Mouse (Mus musculus) intestine, embryonic 14.5 days (tissue): ENCODE data around the gene Neurod6. TPM values are rescaled to one million over a fixed set of nuclear protein-coding genes. Genes with fewer than 3 reads are reported as not detected.

Source experiments
- polyA plus RNA-seq: library from polyadenylated mRNA; unstranded; fragments of >200 nt; fragmentation: Nextera tagmentation; extraction: Ambion mirVana; gene quantifications from 2 replicates; pipeline ENCODE4 v1.2.1, GENCODE M21; 2014

Gene Neurod6
- polyA plus RNA-seq, 1 experiment from 2014 or later, result not detected

Other genes with a start within 250 kb of the Neurod6 start
- gene Adcyap1r1, start 229.3 kb downstream of the Neurod6 start, polyA plus RNA-seq, result 9.7 and 10.1 TPM in 2 replicates
- not detected in 2 replicates for gene Itprid1, start 155.6 kb upstream of the Neurod6 start, polyA plus RNA-seq